Mouse (Mus musculus) WW6 (cell line): ENCODE measurements around the gene Rps11.
"Not testable (repeated sequence)": the region's sequence is repeated elsewhere in the genome, so short reads cannot be mapped to it uniquely, and the experiment has no call there.

ENCODE experiments used
- DNase-seq: peaks from one replicate; pipeline ENCODE4 v3.0.0-alpha.2; 2013; ENCODE audit warnings: low read depth, low spot score

Gene Rps11

DNA sequence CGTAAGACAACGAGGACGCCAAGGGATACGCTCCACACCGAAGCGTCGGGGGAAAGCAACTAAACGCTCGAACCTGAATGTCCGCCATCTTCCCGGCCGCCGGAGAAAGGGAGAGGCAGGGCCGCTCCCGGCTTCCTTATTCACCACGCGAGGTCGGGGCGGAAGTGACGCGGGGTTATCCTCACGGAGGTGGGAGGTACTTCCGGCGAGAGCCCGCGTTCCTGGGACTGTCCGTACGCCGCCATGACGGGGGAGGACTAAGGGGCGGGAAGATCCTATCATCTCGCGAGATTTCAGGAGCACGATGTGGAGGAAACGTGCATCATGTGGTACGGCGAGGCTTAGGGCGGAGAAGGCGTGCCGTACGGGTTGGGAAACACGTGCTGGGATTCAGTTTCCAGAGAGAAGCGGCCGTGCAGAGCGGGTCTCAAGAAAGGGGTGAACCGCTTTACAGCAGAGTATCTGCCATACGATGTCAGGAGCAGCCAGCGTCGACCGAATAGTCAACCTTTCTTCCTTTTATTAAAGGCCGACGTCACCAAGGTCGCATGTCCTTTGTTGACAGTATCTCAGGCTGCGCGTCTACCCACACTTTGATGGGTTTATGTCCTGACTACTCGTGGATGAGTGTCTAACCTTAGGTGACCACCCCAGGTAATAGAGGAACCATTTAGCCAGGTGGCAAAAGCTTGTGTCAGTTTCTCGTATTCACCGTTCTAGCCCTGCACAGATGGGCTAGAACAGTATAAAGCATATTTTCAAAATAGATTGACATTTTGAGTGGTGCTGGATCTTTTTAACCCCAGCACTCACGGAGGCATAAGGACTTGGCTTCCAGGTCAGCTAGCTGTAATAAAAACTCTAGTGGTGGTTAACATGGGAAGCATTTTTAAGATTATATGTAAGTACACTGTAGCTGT, at the start of gene Rps11:
Gene Rps11, minus strand, starts transcription at position 216 of the 920 bp plus-strand sequence.
- DNase-seq, result peak; percentile 95

DNA sequence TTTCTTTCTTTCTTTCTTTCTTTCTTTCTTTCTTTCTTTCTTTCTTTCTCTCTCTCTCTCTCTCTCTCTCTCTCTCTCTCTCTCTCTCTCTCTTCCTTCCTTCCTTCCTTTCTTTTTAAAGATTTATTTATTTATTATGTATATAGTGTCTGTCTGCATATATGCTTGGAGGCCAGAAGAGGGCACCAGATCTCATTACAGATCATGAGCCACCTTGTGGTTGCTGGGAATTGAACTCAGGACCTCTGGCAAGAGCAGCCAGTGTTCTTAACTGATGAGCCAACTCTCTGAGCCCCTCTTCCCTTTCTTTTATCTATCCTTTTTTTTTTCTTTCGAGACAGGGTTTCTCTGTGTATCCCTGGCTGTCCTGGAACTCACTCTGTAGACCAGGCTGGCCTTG, 49.5 kb upstream of the Rps11 start:
- not testable (repeated sequence) for DNase-seq

DNA sequence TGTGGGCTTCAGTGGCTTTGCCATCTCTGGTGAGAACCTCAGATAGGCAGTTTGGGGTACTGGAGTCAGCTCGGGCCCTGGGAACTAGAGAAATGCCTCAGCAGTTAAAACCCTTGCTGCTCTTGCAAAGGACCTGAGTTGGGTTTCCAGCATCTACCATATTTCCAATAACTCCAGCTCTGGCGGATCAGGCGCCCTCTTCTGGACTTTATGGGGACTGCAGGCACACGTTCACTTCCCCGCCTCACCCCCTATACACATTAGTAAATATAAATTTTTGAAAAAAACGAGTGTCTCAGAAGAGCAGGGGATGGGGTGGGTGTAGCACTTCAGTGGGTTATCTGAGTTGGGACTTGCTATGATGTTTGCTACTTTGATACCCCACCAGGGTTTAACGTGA, 48.7 kb upstream of the Rps11 start:
- no peak for DNase-seq

DNA sequence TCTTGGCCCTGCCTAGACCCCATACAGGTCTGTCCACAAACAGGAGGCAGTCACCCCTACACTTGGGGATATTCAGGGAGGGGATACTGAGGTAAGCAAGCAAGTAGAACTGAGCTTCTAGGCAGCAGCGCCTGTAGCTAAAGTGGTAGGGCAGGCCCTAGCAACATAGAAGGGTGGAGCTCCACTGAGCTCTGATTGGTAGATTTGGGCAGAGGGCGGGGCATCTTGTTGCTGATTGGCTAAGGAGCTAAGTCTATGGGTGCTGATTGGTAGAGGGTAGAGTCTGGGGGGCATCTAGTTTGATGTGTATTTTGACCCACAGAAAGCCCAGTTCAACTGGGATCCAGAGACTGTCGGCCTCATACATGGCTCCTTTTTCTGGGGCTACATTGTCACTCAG, 45.3 kb upstream of the Rps11 start:
- no peak for DNase-seq

DNA sequence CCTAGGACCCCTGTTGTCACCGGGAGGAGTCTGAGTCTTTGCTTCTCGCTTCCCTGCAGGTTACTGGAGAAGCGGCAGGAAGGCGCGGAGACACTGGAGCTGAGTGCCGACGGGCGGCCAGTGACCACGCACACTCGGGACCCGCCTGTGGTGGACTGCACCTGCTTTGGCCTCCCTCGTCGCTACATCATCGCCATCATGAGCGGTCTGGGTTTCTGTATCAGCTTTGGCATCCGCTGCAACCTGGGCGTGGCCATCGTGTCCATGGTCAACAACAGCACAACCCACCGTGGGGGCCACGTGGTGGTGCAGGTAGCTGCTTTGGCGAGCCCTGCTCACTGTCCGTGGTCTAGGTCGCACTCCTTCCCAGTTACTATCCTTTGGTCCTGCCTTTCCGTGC, 44.4 kb upstream of the Rps11 start:
- no peak for DNase-seq

DNA sequence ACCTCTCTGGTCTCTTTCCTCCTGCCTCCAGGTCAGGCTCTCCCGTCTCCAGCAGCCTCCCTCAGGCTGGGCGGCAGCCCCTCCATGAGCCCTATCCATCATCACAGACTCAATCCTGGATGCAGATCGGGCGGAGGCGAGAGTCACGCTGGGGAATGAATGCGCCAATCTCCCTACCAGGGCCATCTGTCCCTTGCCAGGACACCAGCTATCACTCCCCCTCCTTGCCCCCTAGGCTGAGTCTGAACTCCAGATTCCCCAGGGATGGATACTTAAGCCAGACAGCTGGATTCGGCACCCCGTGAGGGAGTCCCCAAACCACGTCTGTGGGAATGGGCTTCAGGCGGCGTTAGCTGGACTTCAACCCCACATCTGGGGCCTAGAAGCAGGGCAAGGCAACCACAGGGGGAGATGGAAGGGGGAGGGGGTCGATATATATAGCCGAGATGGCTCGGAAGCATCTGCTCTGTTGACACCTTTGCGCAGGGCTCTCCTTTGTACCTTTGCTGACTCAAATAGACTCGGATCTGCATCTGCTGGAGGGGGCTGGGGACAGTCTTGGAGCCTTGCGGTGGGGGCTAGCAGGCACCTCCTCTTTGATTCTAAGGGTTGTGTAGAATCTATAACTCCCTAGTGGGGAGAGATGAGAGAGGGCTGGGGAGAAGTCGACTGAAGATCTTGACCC, 43.7 kb upstream of the Rps11 start:
- DNase-seq, result no peak

DNA sequence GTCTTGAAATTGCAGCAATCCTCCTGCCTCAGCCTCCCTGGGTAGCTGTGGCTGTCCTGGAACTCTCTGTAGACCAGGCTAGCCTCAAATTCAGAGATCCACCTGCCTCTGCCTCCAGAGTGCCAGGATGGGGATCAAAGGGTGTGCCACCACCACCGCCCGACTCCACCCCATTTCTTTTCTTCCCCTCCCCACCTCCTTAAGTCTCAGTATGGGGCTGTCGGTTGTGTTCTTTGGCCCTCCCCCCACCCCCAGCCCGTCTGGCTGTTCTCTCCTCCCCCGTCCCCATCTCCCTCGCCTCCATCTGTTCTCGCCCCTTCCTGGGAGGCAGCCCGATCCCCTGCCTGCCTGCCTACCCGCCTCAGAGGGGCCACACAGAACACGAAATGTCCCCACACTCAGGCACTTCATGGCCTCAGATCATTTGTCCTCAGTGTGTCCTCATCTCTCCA, 42.7 kb upstream of the Rps11 start:
- DNase-seq, result no peak

DNA sequence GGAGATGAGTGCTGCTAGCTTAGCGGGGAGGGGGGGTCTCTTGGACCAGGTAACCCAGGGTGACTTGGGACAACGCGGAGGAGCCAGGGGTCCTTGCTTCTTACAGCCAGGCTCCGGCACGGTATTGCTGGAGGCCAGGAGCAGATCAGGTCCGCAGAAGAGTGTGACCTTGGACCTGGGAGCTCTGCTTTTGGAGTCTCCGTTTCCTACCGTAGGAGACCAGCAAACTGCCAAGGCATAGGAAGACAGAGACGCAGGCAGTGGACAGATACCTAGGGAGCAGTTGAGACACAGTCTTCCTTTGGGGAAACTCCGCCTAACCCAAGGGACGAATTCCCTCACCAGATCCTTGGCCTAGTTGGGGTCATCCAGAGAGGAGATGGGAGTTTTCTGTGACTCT, 41.5 kb upstream of the Rps11 start:
- DNase-seq, result no peak

DNA sequence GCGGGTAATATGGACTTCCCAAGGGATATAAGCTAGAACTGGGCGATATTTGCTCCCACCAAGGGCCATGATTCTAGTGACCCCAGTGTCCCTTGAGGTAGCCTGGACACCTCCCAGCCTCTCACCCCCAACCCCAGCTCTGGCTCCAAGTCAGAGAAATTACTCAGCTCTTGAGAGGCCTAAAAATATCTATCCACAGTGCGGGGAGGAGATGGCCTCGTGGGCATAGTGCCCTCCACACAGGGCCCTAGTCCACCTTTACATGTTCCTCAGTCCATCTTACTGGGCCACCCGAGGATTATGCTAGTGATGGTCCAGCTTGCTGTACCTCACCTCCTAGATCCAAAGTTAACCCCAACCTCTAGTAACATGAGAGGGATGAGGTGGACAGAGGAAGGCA, 40.6 kb upstream of the Rps11 start:
- DNase-seq, result no peak

DNA sequence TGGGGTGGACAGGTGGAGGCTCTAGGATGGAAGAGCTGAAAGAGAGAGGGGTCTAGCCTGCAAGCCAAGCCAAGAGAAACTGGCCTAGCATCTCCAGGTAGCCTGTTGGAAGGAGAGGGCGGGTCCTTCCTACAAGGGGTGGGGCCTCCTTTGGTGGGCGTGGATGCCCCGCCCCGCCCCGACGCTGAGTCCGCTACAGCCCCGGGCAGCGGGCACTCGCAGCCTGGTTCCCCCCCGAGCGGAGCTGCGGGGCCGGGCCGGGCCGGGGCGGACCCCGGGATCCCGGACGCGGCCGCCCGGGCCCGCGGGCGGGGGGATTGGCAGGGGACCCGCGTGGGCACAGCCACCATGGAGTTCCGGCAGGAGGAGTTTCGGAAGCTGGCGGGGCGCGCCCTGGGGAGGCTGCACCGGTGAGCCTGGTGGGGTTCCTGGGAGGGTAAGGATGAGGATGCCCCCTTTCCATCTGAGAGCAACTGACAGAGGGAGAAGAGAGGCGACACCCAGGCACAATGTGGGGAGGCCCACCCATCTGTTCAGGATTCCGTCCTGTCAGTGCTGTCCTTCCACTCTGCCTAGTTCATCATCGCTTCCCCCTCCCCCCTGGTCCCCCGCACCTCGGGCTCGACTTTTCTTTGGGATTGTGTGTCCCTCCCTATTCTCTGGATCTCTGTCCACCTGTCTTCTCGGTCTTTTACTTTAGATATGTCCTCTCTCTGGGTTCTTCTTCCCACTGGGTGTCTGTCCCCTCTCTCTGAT, 39.7 kb upstream of the Rps11 start, which contains the start of gene Slc17a7:
Gene Slc17a7, plus strand, starts transcription at position 215 of the 756 bp plus-strand sequence.
- no peak for DNase-seq

DNA sequence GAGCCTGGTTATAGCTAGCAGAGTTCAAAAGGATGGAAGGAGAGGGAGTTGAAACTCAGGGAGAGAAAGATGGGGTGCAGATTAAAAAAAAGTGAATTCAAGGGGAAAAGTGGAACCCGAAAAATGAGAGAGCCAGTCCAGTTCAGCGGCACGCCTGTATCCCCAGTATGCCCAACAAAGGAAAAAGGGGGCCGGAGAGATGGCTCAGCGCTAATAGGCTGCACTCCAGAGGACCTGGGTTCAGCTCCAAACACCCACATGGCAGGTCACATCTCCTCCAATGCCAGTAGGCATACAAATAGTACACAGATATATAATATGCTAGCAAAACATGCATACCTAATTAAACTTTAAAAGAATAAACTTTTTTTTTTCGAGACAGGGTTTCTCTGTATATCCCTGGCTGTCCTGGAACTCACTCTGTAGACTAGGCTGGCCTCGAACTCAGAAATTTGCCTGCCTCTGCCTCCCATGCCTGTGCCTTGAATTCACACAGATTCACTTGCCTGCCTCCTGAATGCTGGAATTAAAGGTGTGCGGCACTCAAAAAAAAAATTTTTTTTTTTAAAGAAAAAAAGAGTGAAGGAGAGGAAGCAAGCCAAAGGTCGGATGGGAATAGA, 38.9 kb upstream of the Rps11 start:
- DNase-seq, result no peak

DNA sequence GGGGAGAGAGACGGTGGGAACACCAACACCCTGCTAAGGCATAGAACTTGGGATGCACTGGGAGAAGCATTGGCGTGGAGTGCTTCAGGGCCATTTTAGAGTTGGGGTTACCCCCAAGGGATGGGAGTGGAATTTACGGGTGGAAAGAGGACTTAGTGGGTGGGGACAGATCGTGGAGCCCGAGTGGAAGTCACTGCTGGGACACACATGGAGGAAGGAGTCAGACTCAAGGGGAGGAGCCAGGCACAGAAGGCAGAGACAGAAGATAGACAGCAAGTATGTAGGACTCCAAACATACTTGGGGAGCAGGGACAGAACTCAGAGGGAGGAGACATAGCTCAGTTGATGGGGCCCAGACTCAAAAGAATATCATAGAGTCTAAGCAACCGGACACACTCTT, 38.3 kb upstream of the Rps11 start:
- DNase-seq, result no peak

DNA sequence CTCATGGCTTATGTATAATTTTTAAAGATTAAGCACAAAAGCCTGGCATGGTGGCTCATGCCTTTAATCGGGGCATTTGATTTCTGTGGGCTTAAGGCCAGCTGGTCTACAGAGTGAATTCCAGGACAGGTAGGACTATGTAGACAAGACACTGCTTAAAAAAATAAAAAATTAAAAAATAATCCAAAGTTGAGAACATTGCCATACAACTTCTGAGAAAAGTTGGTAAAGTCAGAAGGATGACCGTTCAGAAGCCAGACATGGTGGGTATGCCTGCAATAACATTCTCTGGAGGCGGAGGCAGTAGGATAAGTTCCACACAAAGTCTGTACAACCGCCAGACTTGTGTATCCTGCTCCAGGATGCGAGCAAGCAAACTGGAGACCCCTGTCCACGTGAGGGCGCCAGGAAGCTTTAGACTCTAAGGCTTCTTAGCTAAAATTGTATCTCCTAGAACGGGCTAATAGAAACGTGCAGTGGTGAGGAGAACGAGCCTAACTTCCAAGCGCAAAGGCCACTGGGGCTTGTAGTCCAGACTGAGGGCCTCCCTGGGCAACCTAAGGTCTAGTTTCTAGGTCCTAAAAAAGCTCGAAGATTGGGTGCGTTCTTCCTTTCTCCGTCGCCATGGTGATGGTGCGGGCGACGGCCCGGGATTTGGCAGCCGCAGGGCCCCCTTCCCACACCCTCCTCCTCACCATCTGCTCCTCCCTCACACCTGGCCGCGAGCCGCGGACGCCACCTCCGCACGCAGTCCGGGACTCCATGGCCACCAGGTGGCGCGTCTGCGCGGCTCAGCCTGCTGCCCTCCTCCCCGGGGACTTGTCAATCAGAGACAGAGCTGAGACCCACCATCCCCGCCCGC, 37.6 kb upstream of the Rps11 start:
- peak; percentile 87 for DNase-seq

DNA sequence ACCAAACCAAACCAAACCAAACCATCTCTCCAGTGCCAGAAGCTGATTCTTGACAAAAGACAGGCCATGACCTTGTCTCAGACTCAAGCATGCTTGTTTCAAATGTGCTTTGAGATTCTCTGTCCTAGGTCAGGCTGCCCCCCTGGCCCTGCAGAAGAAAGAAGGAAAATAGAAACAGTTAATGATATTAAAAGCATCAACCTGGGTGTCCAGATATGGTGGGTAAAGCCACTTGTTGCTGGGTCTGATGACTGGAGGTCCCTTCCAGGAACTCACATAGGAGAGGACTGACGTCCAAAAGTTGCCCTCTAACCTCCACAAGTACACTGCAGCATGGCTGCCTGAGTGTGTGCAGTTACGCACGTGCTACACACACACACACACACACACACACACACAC, 36.6 kb upstream of the Rps11 start:
- no peak for DNase-seq

DNA sequence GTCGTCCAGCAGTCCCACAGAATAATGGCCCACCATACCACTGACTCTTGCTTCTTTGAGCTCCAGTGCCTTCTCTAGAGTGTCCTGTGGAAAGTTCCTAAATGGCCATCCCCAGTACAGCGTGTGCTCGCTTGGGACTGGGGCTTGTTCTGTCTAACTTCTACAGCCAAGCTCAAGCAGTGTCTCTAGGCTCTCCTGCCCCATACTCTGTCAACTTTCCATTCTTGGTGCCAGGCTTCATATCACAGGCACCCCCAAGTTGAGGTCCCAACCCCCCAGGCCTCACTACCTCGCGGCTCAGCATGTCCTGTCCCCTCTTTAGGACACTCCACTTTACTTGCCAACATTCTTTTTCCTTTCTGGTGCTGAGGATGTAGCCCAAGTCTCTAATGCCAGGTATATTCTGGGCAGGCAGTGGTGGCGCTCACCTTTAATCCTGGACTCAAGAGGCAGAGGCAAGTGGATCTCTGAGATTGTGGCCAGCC, 36.1 kb upstream of the Rps11 start:
- no peak for DNase-seq

DNA sequence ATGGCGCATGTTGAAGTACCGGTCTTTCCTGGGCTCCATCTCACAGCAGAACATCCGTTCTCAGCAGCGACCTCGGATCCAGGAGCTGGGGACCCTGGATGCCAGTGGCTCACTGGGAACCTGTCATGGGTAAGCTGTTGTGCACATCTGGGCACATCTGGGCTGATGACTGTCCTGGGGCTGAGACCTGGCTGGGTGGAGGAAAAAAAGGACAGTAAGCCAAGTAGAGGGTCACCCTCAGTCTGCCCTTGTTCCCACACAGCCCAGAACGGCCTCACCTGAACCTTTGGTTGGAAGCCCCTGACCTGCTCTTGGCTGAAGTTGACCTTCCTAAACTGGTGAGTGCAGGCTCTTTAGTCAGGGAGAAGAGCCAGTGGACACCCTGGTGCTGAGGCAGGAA, 34.8 kb upstream of the Rps11 start:
- no peak for DNase-seq

DNA sequence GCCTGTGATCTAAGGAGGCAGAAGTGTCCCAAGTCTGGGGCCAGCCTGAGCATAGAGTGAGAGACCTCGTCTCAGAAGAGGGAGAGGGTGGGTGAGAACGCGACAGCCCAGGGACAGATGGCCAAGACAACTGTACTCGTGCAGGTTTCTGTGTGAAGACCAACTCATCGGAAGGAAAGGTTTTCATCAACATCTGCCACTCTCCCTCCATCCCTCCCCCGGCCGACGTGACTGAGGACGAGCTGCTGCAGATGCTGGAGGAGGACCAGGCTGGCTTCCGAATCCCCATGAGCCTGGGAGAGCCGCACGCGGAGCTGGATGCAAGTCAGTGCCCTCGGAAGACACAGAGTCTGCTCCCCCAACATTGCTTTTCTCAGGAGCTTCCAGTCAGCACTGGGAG, 33.2 kb upstream of the Rps11 start:
- no peak for DNase-seq

DNA sequence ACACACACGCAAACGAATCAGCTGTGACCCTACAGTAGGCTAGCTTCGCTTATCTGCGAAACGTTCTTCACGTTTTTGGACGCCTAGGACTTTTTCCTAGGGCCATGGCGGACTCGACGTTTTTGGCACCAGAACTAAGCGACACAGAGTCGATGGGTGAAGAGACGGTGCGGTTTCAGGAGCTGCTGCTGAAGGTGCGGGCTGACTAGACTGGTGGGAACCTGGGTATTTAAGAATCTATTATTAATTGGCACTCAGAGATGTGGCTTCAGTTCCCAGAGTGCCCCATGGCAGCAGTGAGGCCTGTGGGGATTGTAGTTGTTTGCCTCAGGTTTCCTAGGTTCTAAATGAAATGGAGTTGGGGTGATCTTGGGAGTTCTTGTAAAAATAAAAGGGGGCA, 32.0 kb upstream of the Rps11 start:
- DNase-seq, result no peak

DNA sequence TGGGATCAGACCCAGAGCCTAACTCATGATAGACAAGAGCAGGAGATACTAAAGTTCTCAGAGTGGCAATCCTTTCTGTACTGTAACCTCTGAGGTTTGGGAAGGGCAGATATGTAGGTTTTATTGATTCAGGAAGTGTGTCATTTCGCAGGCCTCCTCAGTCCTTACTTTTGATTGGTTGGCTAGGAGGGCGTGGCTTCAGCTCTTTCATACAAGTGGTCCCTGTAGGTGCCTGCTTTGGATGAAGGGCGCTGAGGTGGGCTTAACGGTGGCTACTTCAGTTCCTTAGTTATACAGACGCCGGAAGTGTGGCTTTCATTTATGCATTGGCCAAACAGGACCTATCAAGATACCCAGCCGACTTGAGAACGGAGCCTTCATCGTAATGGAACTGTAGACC, 31.4 kb upstream of the Rps11 start:
- DNase-seq, result no peak

DNA sequence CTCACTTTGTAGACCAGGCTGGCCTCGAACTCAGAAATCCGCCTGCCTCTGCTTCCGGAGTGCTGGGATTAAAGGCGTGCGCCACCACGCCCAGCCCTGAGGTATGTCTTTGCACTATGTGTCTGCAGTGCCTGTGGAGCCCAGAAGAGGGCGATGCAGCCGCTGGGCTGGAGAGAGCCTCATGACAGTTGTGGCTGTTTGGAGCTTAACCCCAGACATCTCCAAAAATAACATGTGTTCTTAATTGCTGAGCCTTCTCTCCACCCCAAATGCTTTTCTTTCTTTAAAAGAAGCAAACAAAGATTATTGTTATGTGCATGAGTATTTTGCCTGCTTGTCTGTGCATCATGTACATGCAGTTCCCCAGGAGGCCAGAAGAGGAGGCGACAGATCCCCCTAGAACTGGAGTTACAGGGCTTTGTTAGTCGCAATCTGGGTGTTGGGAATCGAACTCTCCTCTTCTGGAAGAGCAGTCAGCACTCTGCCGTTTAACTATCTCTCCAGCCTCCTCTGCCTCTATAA, 30.8 kb upstream of the Rps11 start:
- peak; percentile 67 for DNase-seq
